Mouse (Mus musculus) T-helper 17 cell (primary cell): ENCODE measurements around the gene Usp8.

Source experiments
- in situ Hi-C, 2 experiments: fragments of 300-600 bp; cut with MboI, MseI; formaldehyde crosslinking; loops; 1 replicate in 1 of 2; 2 replicates in 1 of 2; pipeline ENCODE4 v1.15.1; 2025; ENCODE audit warnings: high pct_unique_total_duplicates in 2 of 2

Usp8 gene

DNA sequence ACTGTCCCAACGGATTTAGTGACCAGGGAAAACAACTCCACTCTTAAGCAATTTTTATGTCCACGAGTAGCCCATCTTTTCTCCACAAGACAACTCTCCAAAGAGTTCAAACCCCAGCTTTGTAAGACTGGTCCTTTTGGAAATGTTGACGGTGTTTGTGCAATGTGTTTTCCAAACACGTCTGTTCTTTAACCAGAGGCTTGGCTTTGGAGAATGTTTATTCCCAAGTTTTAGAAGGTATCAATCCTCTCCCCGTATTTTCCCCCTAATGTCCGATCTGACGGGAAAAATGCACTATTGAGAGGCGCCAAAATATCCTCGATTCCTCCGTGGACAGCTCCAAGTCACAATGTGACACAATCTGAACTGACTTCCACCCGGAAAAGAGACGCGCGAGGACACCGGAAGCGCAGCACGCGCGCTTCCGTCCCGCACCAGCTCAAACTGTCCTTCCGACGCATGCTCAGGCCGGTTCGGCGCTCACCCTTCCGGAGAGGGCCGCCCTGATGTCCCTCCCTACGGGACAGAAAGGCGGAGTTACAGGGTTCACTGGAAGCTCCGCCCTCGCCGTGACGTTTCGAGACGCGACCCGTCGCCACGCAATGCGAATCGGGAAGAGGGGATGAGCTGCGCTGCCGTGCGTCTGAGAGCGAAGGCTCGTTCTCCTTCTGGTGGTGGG is at the start of gene Usp8:
Gene Usp8, plus strand, starts transcription at position 570 of the 679 bp plus-strand sequence.
- in situ Hi-C loops, result no loop called here

DNA sequence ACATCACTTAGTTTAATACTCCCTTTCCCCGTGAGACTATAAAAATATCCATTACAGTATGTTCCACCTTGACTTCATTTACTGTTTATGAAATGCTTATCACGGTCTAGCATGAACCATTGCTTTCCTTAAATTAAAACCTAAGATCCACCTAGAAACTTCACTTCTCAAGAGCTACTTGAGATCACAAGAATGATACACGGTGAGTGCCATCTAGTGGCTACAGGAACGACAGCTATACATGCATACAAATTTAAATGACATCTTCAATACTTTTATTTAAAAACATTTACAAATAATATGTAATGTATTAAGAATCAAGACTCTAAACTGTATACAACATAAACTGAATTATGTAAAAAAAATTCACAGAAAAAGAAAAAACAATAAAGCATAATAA is 43.6 kb upstream of the Usp8 start:
- in situ Hi-C loops, result loop anchor here in 1 of 2 experiments (5.0 to 10.0 kb wide), 2 partner anchors 66 to 1409 kb away; no protein-coding TSS in a partner anchor

DNA sequence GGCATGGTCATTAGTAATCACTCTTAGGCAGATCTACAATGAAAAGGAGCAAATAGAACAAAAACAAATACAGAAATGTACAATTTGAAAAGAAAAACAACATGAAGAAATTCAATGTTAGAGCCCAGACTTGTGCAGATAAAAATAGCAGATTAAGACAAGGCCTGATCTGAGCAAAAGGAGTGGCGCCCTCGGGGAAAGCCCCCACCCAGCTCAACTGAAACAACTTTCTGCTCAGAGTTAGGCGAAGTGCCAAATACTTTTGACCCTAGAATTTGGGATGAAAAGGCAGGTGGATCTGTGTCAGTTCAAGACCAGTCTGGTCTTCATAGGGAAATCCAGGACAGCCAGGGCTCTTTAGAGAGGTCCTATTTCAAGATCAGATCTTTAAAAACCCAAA is 41.1 kb upstream of the Usp8 start:
- in situ Hi-C loops, result loop anchor here in 1 of 2 experiments (10.0 kb wide), 1 partner anchor 1411 kb away; no protein-coding TSS in a partner anchor

DNA sequence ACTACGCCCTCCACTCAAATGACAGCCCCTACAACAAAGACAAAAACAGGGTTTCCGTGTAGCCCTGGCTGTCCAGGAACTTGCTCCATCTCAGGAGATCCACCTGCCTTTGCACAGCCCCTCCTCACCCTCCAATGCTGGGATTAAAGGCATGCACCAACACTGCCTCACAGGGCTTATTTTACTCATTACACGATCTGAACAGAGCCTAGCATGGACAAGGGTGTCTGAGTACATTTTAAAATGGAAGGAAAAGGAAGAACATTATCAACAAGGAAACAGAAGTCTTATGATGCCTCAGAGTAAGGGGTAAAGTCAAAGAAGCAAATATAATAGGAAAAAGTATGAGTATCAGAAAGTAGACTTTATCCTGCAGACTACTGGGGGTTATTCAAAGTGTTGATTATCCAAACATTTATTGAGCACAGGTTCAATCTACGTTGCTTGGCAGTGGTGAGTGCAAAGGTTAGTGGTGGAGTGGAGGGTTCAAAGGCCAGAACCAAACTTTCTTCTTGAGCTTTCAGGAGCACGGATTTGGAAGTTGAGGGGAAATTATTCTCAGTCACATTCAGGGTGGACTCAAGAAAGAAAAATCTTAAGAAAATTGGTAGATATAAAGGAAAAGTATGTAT is 38.4 kb upstream of the Usp8 start:
- in situ Hi-C loops, result loop anchor here in 1 of 2 experiments (10.0 kb wide), 1 partner anchor 1414 kb away; no protein-coding TSS in a partner anchor

DNA sequence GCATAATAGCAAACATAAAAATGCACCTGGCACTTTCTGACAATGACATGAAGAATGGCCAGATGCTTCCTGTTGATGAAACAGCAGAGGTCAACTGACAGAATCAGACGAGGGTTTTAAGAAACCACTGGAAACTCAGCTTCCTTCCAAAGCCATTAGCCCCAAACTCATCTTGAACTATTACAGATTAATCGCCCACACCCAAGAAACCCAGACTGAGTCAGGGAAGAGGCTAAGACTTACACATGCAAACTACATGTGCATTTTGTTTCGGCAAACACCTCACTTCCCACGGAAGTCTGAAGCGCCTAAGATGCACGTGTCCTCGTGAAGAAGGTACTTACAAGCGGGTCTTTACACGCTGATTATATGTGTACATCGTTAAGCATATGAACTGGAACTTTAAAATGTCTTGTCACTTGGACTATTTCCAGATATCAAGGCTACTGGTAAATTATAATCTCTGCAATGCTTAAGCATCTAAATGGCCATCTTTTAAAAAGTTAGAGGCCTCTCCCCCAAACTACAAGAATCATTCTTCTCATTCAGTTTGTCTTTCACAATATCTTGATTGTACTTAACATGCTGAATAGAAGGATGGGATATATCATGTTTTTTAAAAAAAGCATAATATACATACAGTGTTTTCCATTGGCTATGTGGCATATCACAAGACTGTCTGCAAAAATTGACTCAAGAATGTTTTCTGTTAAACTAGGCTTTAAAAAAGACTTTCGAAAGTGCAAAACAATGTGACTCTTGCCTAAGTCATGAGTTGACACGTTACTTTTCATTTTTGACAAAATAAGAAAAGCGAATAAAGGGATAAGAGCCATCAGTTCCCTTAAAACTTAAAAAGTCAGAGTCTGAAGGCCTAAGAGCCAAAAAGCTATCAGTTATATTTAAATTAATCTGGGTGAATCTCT is 33.5 kb upstream of the Usp8 start:
- in situ Hi-C loops, result no loop called here

DNA sequence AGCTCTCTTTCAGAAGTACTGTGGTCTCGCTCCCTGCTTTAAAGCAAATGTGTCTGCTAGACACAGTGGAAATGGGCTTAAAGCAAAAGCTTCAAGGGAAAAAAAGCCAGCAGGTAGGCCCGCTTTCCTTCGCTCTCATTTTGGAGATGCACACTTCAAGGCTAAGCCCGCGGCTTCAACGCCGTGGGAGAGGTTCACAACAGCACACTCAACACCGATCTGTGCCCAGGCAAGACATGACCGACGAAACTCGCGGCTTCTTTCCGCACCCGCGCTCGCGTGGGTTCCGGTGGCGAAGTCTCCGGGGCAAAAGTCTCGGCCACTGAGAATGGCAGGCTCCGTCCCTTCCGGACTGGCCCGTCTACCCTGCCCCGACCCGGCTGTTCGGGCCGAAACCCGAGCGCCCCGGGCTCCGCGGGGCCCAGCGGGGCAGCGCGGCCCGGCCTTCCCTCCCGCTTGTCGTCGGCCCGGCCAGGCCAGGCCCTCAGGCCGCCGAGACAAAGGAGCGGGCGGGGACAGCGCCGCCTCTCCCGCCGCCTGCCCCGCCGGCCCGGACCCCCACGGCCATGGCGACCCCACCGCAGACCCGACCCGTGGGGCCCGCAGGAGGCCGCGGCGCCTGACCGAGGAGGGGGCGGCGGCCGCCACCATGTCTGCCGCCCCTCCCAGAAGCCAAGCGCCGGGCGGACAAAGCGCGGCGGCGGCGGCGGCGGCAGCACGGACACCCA is 32.5 kb upstream of the Usp8 start:
- in situ Hi-C loops, result loop anchor here in 1 of 2 experiments (25.0 kb wide), 1 partner anchor 1962 kb away; no protein-coding TSS in a partner anchor

DNA sequence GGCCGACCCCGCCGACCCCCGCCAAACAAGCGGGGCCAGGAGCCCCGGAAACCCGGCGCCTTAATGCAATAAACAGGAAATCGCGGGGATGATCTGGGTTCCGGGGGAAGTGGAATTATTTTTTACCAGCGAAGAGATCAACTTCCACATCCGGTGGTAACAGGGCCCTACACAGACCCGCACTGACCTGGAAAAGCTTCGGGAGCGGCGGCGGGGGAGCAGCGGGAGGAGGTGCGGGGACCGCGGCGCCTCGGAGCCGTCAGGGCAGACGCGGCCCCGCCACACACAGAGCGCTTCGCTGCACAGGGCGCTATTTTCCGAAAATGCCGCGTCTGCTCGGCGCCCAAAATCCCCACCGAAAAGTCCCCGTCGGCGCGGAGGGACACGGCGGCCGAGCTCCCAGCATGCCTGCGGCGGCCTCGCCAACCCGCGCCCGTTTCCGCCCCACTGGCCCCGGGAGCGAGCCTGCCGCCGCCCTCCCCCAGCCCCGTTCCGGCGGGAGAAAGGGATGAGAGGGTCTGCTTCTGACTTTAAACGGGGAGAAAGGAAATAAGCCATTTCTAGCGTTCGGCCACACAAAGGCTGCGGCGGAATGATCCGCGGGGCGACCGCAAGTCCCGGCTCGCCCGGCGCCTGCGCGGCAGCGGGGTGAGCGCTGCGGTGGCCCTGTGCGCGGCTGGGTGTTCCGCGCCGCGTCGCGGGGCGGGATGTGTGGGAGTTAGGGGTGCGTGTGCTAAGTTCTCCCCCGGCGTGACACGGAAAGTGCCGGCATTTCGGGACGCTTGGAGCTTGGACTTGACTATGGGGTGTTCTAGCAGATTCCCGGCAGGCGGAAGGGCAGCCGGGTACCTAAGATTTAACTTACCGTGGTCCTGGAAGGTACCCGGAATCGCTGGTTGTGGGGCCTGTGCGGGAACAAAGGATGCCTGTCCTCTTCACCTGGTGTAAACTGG is 31.7 kb upstream of the Usp8 start:
- in situ Hi-C loops, result loop anchor here in 1 of 2 experiments (25.0 kb wide), 1 partner anchor 1963 kb away; no protein-coding TSS in a partner anchor

DNA sequence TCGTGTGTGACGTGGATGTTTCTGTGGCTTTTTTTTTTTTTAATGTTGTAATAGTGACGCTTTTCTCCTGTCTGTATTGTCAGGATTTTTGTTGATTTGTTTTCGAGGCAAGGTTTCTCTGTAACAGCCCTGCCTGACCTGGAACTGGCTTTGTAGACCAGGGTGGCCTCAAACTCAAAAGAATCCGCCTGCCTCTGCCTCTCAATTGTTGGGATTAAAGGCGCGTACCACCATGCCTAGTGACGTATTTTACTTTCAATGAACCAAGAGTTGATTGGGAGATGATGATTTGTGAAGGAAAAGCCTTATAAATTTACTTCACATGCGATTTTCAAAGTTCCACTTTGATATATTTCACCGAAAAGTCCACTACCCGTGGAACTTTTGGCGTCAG is 31.0 kb upstream of the Usp8 start, which contains the start of gene Gabpb1:
Gene Gabpb1, minus strand, starts transcription at position 216 of the 394 bp plus-strand sequence.
- in situ Hi-C loops, result loop anchor here in 1 of 2 experiments (25.0 kb wide), 1 partner anchor 1964 kb away; no protein-coding TSS in a partner anchor

DNA sequence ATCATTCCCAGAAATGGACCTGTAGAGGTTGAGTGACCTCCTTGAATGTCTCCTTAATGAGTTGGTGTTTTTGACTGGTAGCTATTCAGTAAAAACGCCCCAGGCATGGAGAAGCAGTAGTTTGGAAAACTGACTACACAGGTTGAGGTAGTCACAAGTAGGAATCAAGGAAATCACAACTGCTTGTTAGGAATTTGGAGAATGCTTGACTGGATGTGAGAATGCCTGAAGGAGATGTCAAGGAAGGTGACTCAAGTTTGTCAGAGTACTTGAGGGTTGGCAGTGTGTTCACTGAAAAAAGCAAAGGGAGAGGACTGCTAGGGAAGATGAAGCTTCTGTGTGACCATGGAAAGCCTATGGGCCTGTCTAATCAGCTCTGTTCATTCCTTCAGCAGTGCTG is 29.8 kb upstream of the Usp8 start:
- in situ Hi-C loops, result loop anchor here in 1 of 2 experiments (25.0 kb wide), 1 partner anchor 1965 kb away; no protein-coding TSS in a partner anchor

DNA sequence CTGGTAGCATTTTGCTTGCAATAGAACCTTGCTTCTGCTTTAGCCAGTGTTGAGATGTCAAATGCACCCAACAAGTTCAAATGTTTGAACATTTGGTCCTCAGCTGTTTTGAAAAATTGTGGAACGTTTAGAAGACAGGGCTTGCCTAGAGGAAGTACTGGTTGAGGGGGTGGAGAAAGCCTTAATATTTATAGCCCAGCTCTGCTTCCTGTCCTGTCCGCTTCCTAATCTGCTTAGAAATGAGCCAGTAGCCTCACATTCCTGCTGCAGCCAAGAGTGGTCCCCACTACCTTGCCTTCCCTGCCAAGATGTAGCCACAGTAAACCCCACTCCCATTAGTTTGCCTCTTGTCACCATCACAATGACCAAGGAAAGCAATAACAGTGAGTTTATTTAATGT is 24.8 kb upstream of the Usp8 start:
- in situ Hi-C loops, result loop anchor here in 1 of 2 experiments (25.0 kb wide), 1 partner anchor 1970 kb away; no protein-coding TSS in a partner anchor

DNA sequence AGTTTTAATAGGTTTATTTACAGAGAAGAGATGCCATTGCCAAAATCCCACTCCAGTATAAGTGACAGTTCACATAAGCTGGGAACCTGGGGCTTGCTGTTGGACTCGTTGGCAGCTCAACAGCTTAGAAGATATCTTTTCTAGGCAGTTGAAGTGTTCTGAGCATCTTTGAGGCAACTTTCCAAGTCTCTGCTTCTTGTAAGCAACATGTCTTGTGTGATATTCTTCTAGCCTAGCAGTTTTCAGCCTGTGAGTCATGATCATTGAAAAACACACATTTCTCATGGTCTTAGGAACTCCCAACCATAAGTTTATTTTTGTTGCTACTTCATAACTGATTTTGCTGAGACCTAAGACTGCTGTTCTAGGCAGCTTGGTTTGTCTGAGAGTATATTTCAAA is 24.2 kb upstream of the Usp8 start:
- in situ Hi-C loops, result loop anchor here in 1 of 2 experiments (25.0 kb wide), 1 partner anchor 1971 kb away; no protein-coding TSS in a partner anchor

DNA sequence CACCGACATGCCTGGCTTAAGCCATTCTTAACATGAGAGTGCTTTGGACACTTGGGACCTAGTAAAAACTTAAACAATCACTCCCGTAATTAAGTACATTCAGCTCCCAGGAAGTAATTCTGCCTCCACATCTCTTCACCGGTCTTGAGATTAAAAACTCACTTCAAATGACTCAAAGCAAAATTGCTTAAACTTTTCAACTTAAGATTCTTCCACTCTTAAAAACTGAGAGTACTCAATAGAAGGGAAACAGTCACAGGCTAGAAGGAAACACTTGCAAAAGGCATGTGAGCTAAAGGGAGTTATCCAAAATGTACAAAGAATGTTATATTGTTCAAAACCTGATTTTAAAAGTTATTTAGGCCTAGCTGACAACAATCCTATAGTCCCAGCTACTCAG is 15.8 kb upstream of the Usp8 start:
- in situ Hi-C loops, result loop anchor here in 1 of 2 experiments (25.0 kb wide), 1 partner anchor 1979 kb away; no protein-coding TSS in a partner anchor

DNA sequence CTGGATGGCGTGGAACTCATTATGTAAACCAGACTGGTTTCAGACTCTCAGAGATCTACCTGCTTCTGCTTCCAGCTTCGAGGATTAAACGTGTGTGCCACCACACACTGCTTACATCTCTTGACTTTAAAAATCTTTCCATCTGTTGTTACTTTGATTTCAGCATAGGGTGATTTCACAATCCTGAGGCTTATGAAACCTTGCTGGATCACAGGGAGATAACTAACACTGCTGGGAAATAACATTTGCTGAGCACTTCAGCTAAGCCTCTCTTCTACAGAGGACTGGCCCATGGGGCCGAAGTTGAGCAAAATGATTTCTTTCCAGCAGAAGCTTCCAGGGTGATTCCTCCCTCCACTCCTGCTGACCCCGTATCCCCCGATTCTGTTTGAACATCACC is 11.8 kb upstream of the Usp8 start:
- in situ Hi-C loops, result loop anchor here in 1 of 2 experiments (25.0 kb wide), 1 partner anchor 1983 kb away; no protein-coding TSS in a partner anchor

DNA sequence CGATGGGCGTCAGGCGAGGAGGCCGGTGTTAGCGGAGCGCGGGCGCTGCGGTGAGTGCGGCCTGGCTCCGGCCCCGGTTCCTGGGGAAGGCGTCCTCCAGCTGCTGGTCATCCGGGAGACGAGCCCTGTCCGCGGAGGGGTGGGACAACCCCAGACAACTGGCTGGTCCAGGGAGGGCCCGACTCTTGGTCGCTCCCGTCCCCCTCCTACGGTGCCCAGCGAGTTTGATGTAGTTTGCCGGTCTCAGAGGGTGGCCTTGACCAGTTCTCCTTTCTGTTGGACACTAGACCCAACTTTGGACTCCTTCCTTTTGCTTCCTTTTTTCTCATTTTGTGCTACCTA is 281 bp downstream of the Usp8 start:
- in situ Hi-C loops, result no loop called here

DNA sequence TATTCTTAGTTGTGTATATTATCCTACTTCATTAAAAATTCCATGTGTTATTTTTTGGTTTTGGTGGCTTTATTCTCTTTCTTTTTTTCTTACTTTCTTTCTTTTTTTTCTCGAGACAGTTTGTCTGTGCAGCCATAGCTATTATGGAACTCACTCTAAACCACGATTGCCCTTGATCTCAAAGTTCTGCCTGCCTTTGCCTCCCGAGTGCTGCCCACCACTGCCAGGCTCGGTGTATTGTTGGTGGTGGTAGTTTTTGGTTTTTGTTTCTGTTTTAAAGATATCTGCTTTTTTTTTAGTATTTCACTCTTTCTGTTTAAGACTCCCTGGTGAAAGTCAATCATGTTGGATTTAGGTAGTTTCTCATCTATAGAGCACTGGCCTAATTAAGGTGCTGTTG is 1.2 kb downstream of the Usp8 start:
- in situ Hi-C loops, result no loop called here

DNA sequence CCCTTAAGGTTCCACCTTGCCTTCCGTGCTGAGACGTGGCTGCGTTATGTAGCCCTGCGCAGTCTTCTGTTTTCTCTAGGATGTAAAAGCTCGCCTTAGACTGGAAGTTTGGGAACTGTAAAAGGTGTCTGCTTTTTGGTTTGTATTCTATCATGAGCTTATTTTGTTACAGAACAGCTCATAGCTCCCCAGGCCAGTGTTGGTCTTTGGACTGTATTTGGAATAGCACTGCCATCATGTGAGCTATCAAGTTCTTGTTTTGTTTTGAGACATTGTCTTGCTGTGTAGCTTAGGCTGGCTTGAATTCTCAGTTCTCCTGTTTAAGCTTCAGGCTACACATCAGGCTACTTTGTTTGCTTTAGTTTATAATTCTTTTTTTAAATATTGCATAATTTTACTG is 5.4 kb downstream of the Usp8 start:
- in situ Hi-C loops, result no loop called here

DNA sequence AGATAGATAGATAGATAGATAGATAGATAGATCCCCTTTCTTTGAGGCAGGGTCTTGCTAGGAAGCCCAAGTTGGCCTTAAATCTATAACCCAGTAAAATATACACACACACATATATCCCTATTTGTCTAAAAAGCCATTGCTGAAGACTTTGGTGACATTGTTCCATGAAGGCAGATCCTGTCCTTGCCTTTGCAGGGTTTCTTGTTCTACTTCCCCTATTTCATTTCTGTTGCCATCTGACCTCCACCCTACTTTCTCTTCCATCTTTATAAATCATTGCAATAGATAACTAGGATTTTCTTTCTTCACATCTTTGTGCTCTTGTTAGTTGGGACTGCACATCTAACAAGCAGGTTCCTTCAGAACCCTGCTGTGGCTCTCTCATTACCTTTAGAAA is 5.8 kb downstream of the Usp8 start:
- in situ Hi-C loops, result no loop called here

DNA sequence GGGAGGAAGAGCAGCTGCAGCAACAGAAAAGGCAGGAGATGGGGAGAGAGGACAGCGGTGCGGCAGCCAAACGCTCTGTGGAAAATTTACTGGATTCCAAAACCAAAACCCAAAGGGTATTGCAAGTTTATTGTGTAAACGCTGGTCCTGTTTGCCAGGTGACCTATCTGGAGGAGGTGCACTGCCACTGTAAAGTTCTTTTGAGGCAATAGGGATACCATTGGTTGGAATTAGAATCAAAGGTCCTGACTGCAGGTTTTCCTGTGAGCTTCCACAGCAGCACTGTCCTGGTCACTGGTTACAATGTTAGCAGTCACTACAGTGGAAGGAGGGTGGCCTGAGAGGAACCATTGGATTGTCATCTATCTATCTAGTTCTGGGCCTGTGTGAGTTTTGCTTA is 22.1 kb downstream of the Usp8 start:
- in situ Hi-C loops, result no loop called here

DNA sequence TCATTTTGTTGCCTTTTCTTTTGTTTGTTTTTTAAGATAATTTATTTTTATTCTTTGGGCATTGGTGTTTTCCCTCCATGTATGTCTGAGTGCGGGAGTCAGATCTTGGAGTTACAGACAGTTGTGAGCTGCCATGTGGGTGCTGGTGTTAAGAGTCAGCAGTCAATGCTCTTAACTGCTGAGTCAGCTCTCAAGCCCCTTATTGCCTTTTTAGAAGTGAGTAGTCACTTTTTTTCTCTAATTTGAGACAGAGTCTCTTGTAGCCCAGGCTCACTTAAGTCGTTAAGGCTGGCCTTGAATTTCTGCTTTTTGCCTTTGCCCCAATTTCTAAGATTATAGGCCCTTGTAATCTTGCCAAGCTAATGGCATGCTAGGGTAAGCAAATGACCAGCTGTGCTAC is 23.4 kb downstream of the Usp8 start:
- in situ Hi-C loops, result loop anchor here in 1 of 2 experiments (10.0 kb wide), 1 partner anchor 874 kb away; no protein-coding TSS in a partner anchor
